Mouse (Mus musculus) megakaryocyte, adult 5-6 weeks (primary cell): ENCODE results near the gene Pram1. TPM values are rescaled to one million over a fixed set of nuclear protein-coding genes. Genes with fewer than 3 reads are reported as not detected.
A peak's percentile ranks its signal among the peaks of the same experiment; 100 is the strongest.

Experiments
- ATAC-seq: 2 replicates; pipeline ENCODE4 v1.8.0; 2016; ENCODE audit warnings: mild to moderate bottlenecking, inconsistent platforms; ENCODE audit not compliant: poor library complexity, severe bottlenecking
- total RNA-seq, 2 experiments: library from RNA; stranded (forward) in 1 of 2; stranded (reverse) in 1 of 2; fragments of 153-499, 151-499 nt in 1 of 2; fragments of 221-1000, 200-1000 nt in 1 of 2; gene quantifications; 2 replicates each; pipeline versions ENCODE4 v1.2.3 to v1.2.4; 2015 to 2017

The Pram1 gene
- total RNA-seq, 2 experiments from 2014 or later, result 29.6 to 111 TPM

DNA sequence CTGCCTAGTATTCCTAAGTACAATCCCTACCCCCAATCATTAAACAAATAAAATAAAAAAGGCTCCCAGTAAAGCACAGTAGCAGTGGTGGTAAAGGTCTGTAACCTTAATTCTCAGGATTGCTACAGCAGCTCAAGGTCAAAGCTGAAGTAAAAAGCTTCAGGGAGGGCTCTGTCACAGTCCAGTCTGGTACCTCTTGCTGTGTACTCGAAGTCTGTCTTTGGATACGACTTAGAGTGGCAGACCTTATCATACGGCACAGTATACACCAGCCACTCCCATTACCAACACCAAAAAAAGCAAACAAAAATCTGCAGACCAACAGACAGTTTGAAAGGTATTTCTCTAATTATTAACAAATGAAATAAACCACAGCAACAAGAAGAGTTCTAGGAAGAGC lies 29.0 kb downstream of the Pram1 start:
- ATAC-seq, result no peak

DNA sequence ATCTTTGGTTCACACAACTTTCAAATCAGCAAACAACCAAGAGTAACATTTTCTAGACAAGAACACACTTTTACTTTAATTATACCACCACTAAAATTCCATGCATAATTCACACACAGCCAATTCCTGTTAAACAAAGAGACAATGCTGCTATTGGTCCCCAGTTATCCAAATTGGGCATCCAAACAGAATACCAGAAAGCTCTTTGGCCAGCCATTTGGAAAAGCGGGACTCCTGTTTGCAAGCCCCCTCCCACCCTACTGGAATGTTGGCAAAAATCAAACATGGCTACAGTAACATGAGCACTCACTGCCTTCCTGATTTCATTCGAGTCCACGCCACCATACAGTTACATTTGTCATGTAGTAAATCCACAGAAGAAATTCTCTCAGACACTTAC lies 31.8 kb downstream of the Pram1 start:
- ATAC-seq, result no peak

DNA sequence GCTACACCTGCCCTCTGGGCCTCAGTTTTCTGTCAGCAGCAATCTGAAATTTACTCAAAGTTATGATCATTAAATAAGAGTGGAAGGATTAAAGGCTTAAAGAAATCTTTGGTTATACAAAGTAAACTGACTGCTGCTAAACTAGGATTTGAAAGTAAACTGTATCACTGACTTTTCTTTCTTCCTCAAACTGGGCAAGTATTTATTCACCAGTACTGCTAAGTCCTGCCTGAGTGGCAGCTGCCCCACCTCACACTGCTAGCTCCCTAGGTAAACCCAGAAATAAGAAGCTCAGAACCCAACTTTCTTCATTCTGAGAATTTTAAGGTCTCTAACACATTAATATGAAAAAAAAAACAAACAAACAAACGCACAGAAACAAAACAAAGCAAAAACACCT lies 36.0 kb downstream of the Pram1 start:
- ATAC-seq, result no peak

DNA sequence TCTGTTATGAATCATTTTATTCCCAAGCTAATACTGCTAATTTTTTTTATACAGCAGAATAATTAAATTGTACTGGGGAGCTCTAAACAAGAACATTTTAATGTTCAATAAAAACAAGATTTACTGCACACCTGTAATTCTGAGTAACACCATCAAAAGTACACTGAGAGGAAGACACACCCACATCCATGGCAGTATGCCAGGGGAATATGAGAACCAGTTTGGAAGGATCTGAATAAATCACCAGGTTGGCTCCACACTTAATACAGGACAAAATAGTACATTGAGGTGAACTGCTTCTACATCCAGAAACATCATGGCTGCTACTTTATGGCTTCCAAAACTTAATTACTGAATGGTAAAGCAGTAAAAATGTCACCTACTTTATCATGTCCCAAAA lies 37.6 kb downstream of the Pram1 start:
- no peak for ATAC-seq

DNA sequence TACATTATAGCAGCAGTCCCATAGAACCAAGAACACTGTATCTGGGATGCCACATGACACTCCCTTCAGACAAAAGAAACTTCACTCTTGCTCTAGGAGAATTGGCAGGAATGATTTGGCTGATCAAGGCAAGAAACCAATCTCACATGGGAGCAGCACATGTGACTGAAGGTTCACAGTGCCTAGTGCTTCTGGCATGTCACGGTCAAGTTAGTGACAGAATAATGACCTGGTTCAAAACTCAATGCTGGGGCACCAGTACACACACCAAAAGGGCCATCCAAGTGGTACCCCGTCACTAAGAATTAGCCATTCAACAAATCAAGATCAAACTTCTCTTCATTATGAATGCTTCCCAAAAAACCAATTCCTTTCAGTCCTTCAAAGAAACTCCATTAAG lies 38.2 kb downstream of the Pram1 start:
- no peak for ATAC-seq

DNA sequence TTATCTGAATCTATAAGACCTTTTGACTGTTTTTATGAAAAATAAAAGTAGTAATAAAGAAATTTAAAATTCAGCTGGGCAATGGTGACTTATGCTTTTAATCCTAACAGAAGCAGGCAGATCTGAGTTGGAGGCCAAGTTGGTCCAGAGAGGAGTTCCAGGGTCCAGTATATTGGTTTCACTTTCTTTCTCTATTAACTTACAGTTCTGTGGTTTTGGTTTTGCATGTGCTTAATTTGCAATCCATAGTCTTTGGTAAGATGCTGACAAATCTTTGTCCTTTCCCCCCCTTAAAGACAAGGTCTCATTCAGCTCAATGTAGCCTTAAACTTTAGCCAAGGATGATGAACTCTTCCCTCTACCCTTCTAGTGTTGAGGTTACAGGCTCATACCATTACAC lies 40.9 kb downstream of the Pram1 start:
- ATAC-seq, result no peak

DNA sequence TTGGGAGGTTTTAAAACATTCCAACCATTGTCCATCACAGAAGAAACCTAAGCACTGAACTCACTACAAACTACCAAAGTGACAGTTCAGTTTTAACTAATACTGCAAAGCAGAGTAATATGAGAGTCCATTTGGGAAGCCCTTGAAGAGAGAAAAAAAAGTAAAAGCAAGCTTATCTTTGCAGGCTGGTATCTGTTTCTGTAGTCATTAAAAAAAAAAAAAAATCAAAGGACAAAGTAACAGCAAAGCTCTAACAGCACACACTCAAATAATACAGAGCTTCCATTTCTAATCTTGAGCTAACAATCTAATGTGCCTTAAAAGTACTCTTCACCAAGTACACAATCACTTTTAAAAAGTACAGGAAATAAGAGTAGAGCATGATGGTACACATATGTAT lies 43.9 kb downstream of the Pram1 start:
- no peak for ATAC-seq

DNA sequence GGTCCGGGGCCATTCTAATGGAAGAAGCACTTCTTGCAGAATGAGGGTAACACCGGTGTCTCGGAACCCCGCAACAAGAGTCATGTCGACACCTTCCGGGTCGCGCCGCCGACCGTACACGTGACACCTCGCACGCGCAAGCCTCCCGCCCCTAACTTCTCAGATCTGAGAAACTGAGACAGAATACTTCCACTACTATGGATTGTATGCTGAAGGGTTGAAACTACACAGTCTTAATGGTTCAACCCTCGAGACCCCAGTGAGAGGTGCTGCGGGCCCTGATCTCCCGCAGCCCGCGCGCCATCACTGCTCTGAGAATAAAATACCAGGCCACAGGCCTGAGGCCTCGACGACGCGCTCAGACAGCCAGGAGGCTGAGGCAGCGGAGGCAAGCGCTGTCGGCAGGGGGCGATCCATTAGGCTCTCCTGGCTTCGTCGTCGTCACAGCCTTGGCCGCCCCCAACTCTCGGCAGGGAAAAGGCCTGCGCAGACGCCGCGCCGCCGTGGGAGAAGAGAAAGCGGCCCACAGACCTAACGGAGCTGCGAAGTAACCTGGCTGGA lies 46.9 kb downstream of the Pram1 start:
- peak; percentile 72 for ATAC-seq

DNA sequence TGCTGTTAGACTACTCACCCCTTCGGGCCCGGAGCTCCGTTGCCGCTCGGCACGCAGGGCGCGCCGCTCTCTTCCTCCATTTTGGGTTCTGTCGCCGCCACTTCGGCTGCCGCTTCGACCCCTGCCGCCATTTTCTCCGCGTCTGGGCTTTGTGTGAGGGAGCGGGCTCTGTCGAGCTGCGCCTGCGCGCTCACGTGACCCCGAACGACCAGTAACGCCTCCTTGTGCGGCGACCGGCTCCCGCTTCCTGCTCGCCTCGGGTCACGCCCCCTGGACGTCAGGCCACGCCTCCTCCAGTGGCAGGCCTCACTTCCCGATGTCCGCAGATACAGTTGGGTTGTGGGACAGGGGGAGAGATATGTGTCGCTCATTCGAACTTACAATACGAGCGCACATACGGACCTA lies 47.4 kb downstream of the Pram1 start:
- ATAC-seq, result peak; percentile 97

DNA sequence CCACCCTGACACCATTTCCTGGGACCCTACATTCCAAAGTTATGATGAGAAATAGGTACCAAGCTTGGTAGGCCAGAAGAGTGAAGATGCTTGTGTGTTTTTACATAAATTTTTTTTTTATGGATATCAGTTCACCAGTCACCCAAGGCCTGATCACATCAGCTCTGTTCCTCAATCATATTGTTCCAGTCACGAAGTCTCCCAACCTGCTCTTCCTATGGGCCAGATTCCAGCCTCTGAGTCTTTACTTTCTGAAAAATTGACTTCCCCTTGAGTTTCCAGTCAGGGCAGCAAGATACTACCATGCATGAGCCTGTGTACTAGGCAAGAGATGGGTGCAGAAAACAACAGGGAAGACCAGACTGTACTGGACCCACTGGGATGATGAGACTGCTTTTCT lies 48.9 kb downstream of the Pram1 start, which contains the start of gene Hnrnpm:
TSS of gene Hnrnpm (minus strand) at position 101 of the 400 bp plus-strand sequence.
- ATAC-seq, result no peak

Other genes with a start within 250 kb of the Pram1 start
- 25.0 and 29.8 TPM in 2 replicates for gene Zfp101, start 243.4 kb upstream of the Pram1 start, total RNA-seq (2015)
- 38.4 and 47.9 TPM in 2 replicates for gene Zfp101, start 243.4 kb upstream of the Pram1 start, total RNA-seq (2017)
- not detected in 2 replicates for gene Actl9, start 205.2 kb upstream of the Pram1 start, total RNA-seq (2015)
- not detected in 2 replicates for gene Actl9, start 205.2 kb upstream of the Pram1 start, total RNA-seq (2017)
- gene Adamts10, start 113.9 kb upstream of the Pram1 start, total RNA-seq (2015), result 27.5 and 28.6 TPM in 2 replicates
- gene Adamts10, start 113.9 kb upstream of the Pram1 start, total RNA-seq (2017), result 39.7 and 41.6 TPM in 2 replicates
- gene Myo1f, start 82.3 kb upstream of the Pram1 start, total RNA-seq (2015), result 151 and 157 TPM in 2 replicates
- 380 and 381 TPM in 2 replicates for gene Myo1f, start 82.3 kb upstream of the Pram1 start, total RNA-seq (2017)
- 63.1 and 65.6 TPM in 2 replicates for gene Zfp414, start 9.0 kb upstream of the Pram1 start, total RNA-seq (2015)
- gene Zfp414, start 9.0 kb upstream of the Pram1 start, total RNA-seq (2017), result 29.2 and 29.4 TPM in 2 replicates
- 362 and 391 TPM in 2 replicates for gene Hnrnpm, start 48.8 kb downstream of the Pram1 start, total RNA-seq (2015)
- 264 and 265 TPM in 2 replicates for gene Hnrnpm, start 48.8 kb downstream of the Pram1 start, total RNA-seq (2017)
- 51.4 and 64.2 TPM in 2 replicates for gene March2, start 80.6 kb downstream of the Pram1 start, total RNA-seq (2015)
- gene March2, start 80.6 kb downstream of the Pram1 start, total RNA-seq (2017), result 42.7 and 46.6 TPM in 2 replicates
- 94.0 and 104 TPM in 2 replicates for gene Rab11b, start 122.5 kb downstream of the Pram1 start, total RNA-seq (2015)
- gene Rab11b, start 122.5 kb downstream of the Pram1 start, total RNA-seq (2017), result 26.7 and 41.1 TPM in 2 replicates
- gene Angptl4, start 143.8 kb downstream of the Pram1 start, total RNA-seq (2015), result 0.59 and 0.80 TPM in 2 replicates
- 0.33 and 0.73 TPM in 2 replicates for gene Angptl4, start 143.8 kb downstream of the Pram1 start, total RNA-seq (2017)
- gene Kank3, start 172.5 kb downstream of the Pram1 start, total RNA-seq (2015), result 12.3 and 16.2 TPM in 2 replicates
- gene Kank3, start 172.5 kb downstream of the Pram1 start, total RNA-seq (2017), result 13.5 and 14.8 TPM in 2 replicates
- gene Rps28, start 186.5 kb downstream of the Pram1 start, total RNA-seq (2015), result 875 and 928 TPM in 2 replicates
- gene Rps28, start 186.5 kb downstream of the Pram1 start, total RNA-seq (2017), result 2,242 and 2,459 TPM in 2 replicates
- 150 and 160 TPM in 2 replicates for gene Ndufa7, start 186.5 kb downstream of the Pram1 start, total RNA-seq (2015)
- gene Ndufa7, start 186.5 kb downstream of the Pram1 start, total RNA-seq (2017), result 110 and 139 TPM in 2 replicates
- 2.5 and 4.0 TPM in 2 replicates for gene Cd320, start 205.0 kb downstream of the Pram1 start, total RNA-seq (2015)
- 0.85 and 1.5 TPM in 2 replicates for gene Cd320, start 205.0 kb downstream of the Pram1 start, total RNA-seq (2017)
- not detected in 2 replicates for gene Gm7029, start 235.8 kb downstream of the Pram1 start, total RNA-seq (2015)
- gene Gm7029, start 235.8 kb downstream of the Pram1 start, total RNA-seq (2017), result not detected in 2 replicates